Mouse (Mus musculus): ENCODE data around the gene L3mbtl2. TPM values are rescaled to one million over a fixed set of nuclear protein-coding genes. Genes with fewer than 3 reads are reported as not detected.

L3mbtl2 gene
- polyA plus RNA-seq, 1 experiment from 2014 or later, result 26.0 TPM

GRCm38 (mm10) chr15:81710801-81711200 is 47.1 kb downstream of the L3mbtl2 start:
- WGBS, result 82% methylated on average over 4 of the region's 4 CpGs
- ATAC-seq (ENCODE audit: borderline replicate concordance, extremely low read depth, low FRiP score, low TSS enrichment), result no peak

GRCm38 (mm10) chr15:81713742-81714141 is 50.1 kb downstream of the L3mbtl2 start:
- Histone ChIP-seq H3K27me3 (no peaks in the 10 kb centered on the region), H3K36me3 (peaks cover 92% of the 10 kb centered on the region), H3K9me3 (no peaks in the 10 kb centered on the region), H3K4me3 (no peak overlapping the region), H3K4me2 (no peak overlapping the region), H3K4me1 (no peaks in the 10 kb centered on the region), H3K27ac (no peak overlapping the region), H3K9ac (no peak overlapping the region)
- ATAC-seq (ENCODE audit: borderline replicate concordance, extremely low read depth, low FRiP score, low TSS enrichment), result no peak
- WGBS, result 74% methylated on average over 6 of the region's 6 CpGs

More at GRCm38 (mm10) chr15:81710801-81711200, 47.1 kb downstream of the L3mbtl2 start:
- Histone ChIP-seq H3K36me3 (peaks cover 89% of the 10 kb centered on the region), H3K4me1 (no peaks in the 10 kb centered on the region), H3K27ac (no peak overlapping the region), H3K27me3 (no peaks in the 10 kb centered on the region), H3K4me2 (no peak overlapping the region), H3K9me3 (no peaks in the 10 kb centered on the region), H3K4me3 (no peak overlapping the region), H3K9ac (no peak overlapping the region)

GRCm38 (mm10) chr15:81718336-81719138 is 54.8 kb downstream of the L3mbtl2 start:
- Histone ChIP-seq H3K36me3 (peaks cover 92% of the 10 kb centered on the region), H3K27me3 (no peaks in the 10 kb centered on the region), H3K4me3 (no peak overlapping the region), H3K4me1 (no peaks in the 10 kb centered on the region), H3K9ac (no peak overlapping the region), H3K9me3 (no peaks in the 10 kb centered on the region), H3K27ac (no peak overlapping the region), H3K4me2 (no peak overlapping the region)
- 86% methylated on average over 9 of the region's 9 CpGs for WGBS
- no peak for ATAC-seq (ENCODE audit: borderline replicate concordance, extremely low read depth, low FRiP score, low TSS enrichment)

GRCm38 (mm10) chr15:81719139-81719531 is 55.4 kb downstream of the L3mbtl2 start:
- Histone ChIP-seq H3K4me2 (no peak overlapping the region), H3K4me1 (no peaks in the 10 kb centered on the region), H3K36me3 (peaks cover 93% of the 10 kb centered on the region), H3K9me3 (no peaks in the 10 kb centered on the region), H3K4me3 (no peak overlapping the region), H3K27me3 (no peaks in the 10 kb centered on the region), H3K27ac (no peak overlapping the region), H3K9ac (no peak overlapping the region)
- 91% methylated on average over 6 of the region's 6 CpGs for WGBS
- no peak for ATAC-seq (ENCODE audit: borderline replicate concordance, extremely low read depth, low FRiP score, low TSS enrichment)

- H3K27me3 ChIP-seq, result no peaks in the 10 kb centered on the region
- no peak overlapping the region for H3K9ac ChIP-seq
- 93% methylated on average over 5 of the region's 5 CpGs for WGBS
- no peak overlapping the region for H3K27ac ChIP-seq
- H3K36me3 ChIP-seq, result peaks cover 77% of the 10 kb centered on the region
- no peaks in the 10 kb centered on the region for H3K9me3 ChIP-seq
- 0 out of 2 replicates have a peak, but pooled peaks cover under 1% of the 10 kb centered on the region for H3K4me1 ChIP-seq
- ATAC-seq (ENCODE audit: borderline replicate concordance, extremely low read depth, low FRiP score, low TSS enrichment), result no peak
- H3K4me3 ChIP-seq, result no peak overlapping the region
- no peak overlapping the region for H3K4me2 ChIP-seq
Observed at GRCm38 (mm10) chr15:81722361-81722760, 58.7 kb downstream of the L3mbtl2 start.

- no peak overlapping the region for H3K4me2 ChIP-seq
- H3K4me1 ChIP-seq, result peaks cover 13% of the 10 kb centered on the region
- no peak overlapping the region for H3K9ac ChIP-seq
- WGBS, result 88% methylated on average over 11 of the region's 11 CpGs
- no peak overlapping the region for H3K4me3 ChIP-seq
- H3K27me3 ChIP-seq, result no peaks in the 10 kb centered on the region
- H3K36me3 ChIP-seq, result peaks cover 64% of the 10 kb centered on the region
- no peak overlapping the region for H3K27ac ChIP-seq
- ATAC-seq (ENCODE audit: borderline replicate concordance, extremely low read depth, low FRiP score, low TSS enrichment), result no peak
- H3K9me3 ChIP-seq, result no peaks in the 10 kb centered on the region
Observed at GRCm38 (mm10) chr15:81723653-81724052, 60.0 kb downstream of the L3mbtl2 start.

- H3K4me3 ChIP-seq, result no peak overlapping the region
- peaks cover 16% of the 10 kb centered on the region for H3K4me1 ChIP-seq
- H3K27me3 ChIP-seq, result no peaks in the 10 kb centered on the region
- no peak overlapping the region for H3K27ac ChIP-seq
- peaks cover 41% of the 10 kb centered on the region for H3K36me3 ChIP-seq
- no peaks in the 10 kb centered on the region for H3K9me3 ChIP-seq
- 96% methylated on average over 8 of the region's 8 CpGs for WGBS
- no peak overlapping the region for H3K4me2 ChIP-seq
- no peak for ATAC-seq (ENCODE audit: borderline replicate concordance, extremely low read depth, low FRiP score, low TSS enrichment)
- H3K9ac ChIP-seq, result no peak overlapping the region
Observed at GRCm38 (mm10) chr15:81725965-81726364, 62.3 kb downstream of the L3mbtl2 start.

GRCm38 (mm10) chr15:81729241-81729791 is 65.6 kb downstream of the L3mbtl2 start:
- under 1% methylated on average over 49 of the region's 49 CpGs for WGBS
- peak overlapping the region; percentile 68 for H3K27ac ChIP-seq
- no peaks in the 10 kb centered on the region for H3K27me3 ChIP-seq

GRCm38 (mm10) chr15:81729792-81730635 is 66.3 kb downstream of the L3mbtl2 start:
- 5% methylated on average over 41 of the region's 41 CpGs for WGBS
- Histone ChIP-seq H3K4me2 (peak overlapping the region; percentile 80), H3K4me1 (peaks cover 16% of the 10 kb centered on the region), H3K9ac (peak overlapping the region; percentile 86), H3K27me3 (no peaks in the 10 kb centered on the region), H3K27ac (peak overlapping the region; percentile 68), H3K4me3 (peak overlapping the region; percentile 68), H3K36me3 (0 out of 2 replicates have a peak, but pooled peaks cover 3% of the 10 kb centered on the region), H3K9me3 (no peaks in the 10 kb centered on the region)
- ATAC-seq (ENCODE audit: borderline replicate concordance, extremely low read depth, low FRiP score, low TSS enrichment), result peak; percentile 99

More at GRCm38 (mm10) chr15:81729241-81729791, 65.6 kb downstream of the L3mbtl2 start:
- Histone ChIP-seq H3K9ac (peak overlapping the region; percentile 86), H3K4me2 (peak overlapping the region; percentile 80), H3K9me3 (no peaks in the 10 kb centered on the region), H3K36me3 (peaks cover 7% of the 10 kb centered on the region; the same call in 1 of the 2 replicates), H3K4me3 (peak overlapping the region; percentile 68), H3K4me1 (peaks cover 16% of the 10 kb centered on the region)
- ATAC-seq (ENCODE audit: borderline replicate concordance, extremely low read depth, low FRiP score, low TSS enrichment), result peak; percentile 41

- Histone ChIP-seq H3K27me3 (no peaks in the 10 kb centered on the region), H3K9ac (no peak overlapping the region), H3K9me3 (no peaks in the 10 kb centered on the region), H3K4me2 (no peak overlapping the region), H3K4me3 (no peak overlapping the region), H3K27ac (no peak overlapping the region), H3K36me3 (no peaks in the 10 kb centered on the region), H3K4me1 (no peaks in the 10 kb centered on the region)
- ATAC-seq (ENCODE audit: borderline replicate concordance, extremely low read depth, low FRiP score, low TSS enrichment), result no peak
- 49% methylated on average over 3 of the region's 3 CpGs for WGBS
Observed at GRCm38 (mm10) chr15:81735075-81735474, 71.4 kb downstream of the L3mbtl2 start.
